Mouse (Mus musculus): Measurements from ENCODE around the gene Tbc1d17. TPM values are rescaled to one million over a fixed set of nuclear protein-coding genes. Genes with fewer than 3 reads are reported as not detected.

Tbc1d17 gene
- polyA plus RNA-seq, 1 experiment from 2014 or later = 59.1 TPM

GRCm38 (mm10) chr7:44850146-44850545 is 1.3 kb upstream of the Tbc1d17 start:
- no peak for ATAC-seq
- no peak for TF ChIP-seq CTCF (IDR thresholded peaks at IDR 0.05)
- DNase-seq (ENCODE audit: low read depth, low spot score) = no peak
- H3K27me3 ChIP-seq = no peaks in the 10 kb centered on the region
- in situ Hi-C loops (cut with MboI; ENCODE audit: low pct_unique_long_range_greater_than_20kb) = loop anchor here (25.0 kb wide), 1 partner anchor 862 kb away; the partner anchor contains the start of genes Dbp, Fam83e, Rpl18 and Sphk2
- POLR2A ChIA-PET = interaction anchor here (0.6 to 2.2 kb wide), 4 partner anchors 8 to 108 kb away, joined by 3 to 5 read pairs (median 4); no protein-coding TSS in a partner anchor
- CTCF ChIA-PET = interaction anchor here (1.1 to 1.5 kb wide), 3 partner anchors 10 to 26 kb away, joined by 3 to 4 read pairs (median 3); no protein-coding TSS in a partner anchor

DNA sequence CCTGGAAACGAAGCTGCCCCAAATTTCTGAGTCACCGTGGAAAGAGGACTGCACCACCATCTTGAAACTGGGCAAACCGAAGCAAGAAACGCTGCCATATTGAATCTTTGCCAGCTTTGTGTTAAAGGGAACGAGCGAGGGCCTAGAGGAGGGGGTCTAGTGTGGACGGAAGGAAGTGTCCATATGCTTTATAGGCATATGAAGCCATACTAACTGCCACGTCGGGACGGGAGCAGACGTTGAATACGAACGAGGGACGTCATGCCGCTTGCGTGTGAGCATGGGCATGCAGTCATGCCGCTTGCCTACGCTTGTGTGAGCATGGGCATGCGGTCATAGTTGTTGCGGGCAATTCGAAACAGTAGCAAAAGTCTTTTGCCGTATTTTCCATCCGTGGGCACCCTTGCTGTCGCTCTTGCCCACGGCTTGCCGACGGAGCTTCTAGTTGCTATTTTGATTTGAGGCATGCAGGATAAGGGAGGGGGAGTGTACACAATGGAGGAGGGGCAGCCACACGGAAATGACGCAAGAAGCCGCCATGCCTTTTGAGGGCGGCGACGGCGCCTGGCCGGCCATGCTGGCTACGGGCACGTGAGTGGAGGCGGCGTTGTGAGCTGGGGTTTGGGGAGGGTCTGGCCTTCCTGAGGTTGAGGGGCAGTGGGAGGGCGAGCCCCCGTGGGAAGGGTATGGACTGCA is 685 bp upstream of the Tbc1d17 start:
- POLR2A ChIA-PET = interaction anchor here (0.6 to 2.2 kb wide), 5 partner anchors 8 to 109 kb away, joined by 3 to 5 read pairs (median 3); no protein-coding TSS in a partner anchor
- in situ Hi-C loops (cut with MboI; ENCODE audit: low pct_unique_long_range_greater_than_20kb) = loop anchor here (25.0 kb wide), 1 partner anchor 863 kb away; the partner anchor contains the start of genes Dbp, Fam83e, Rpl18 and Sphk2
- CTCF ChIA-PET = interaction anchor here (1.1 kb wide), 1 partner anchor 25 kb away, joined by 3 read pairs; no protein-coding TSS in a partner anchor
- H3K27me3 ChIP-seq = no peaks in the 10 kb centered on the region
- no peak for TF ChIP-seq CTCF (IDR thresholded peaks at IDR 0.05)
- ATAC-seq = peak; percentile 32
- peak; percentile 69 for DNase-seq (ENCODE audit: low read depth, low spot score)

DNA sequence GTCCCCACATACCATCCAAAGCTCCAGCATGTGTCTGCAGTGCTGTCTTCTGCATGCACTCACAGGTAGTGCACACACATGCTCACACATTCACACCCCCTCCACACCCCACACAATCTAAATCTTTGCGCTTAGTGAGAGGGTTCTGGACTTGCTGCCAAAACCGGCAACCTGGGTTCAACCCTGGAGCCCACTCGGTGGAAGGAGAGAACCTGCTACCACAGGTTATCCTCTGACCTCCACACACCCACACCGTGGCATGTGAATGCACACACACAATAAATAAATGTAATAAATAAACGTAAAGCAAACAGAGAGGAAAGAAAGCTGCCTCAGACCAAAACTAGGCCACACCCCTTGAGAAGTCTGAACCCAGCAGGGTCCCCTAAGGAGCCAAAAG is 1.1 kb downstream of the Tbc1d17 start:
- DNase-seq (ENCODE audit: low read depth, low spot score) (no peak), ATAC-seq (no peak)
- ChIA-PET CTCF (no interaction called here), POLR2A (no interaction called here)
- H3K27me3 ChIP-seq = no peaks in the 10 kb centered on the region
- no peak for TF ChIP-seq CTCF (IDR thresholded peaks at IDR 0.05)
- in situ Hi-C loops (cut with MboI; ENCODE audit: low pct_unique_long_range_greater_than_20kb) = no loop called here

- ChIA-PET POLR2A (no interaction called here), CTCF (no interaction called here)
- no peak for TF ChIP-seq CTCF (IDR thresholded peaks at IDR 0.05)
- ATAC-seq = no peak
- H3K27me3 ChIP-seq = no peaks in the 10 kb centered on the region
- no peak for DNase-seq (ENCODE audit: low read depth, low spot score)
- in situ Hi-C loops (cut with MboI; ENCODE audit: low pct_unique_long_range_greater_than_20kb) = no loop called here
Observed at GRCm38 (mm10) chr7:44846804-44847203, 2.1 kb downstream of the Tbc1d17 start.

DNA sequence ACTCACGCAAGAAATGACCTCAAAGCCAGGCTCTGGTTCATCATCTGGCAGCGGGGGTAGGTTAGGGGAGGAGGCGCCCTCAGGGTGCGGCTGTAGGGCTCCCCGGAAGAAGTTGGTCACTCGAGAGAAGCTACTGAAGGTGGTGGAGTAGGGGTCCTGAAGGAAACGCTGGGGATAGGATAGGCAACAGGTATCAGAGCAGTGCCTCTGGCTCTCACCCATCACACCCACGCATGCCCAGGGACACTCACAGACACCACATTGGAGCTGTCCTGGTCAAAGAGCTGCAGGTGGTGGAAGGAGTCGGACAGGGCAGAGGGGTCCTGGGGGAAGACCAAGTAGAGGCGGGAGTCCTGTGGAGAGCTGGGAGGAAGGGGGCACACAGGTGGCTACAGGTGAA is 3.9 kb downstream of the Tbc1d17 start:
- ChIA-PET CTCF (interaction anchor here (1.8 kb wide), 1 partner anchor 21 kb away, joined by 6 read pairs; no protein-coding TSS in a partner anchor), POLR2A (no interaction called here)
- in situ Hi-C loops (cut with MboI; ENCODE audit: low pct_unique_long_range_greater_than_20kb) = no loop called here

GRCm38 (mm10) chr7:44841825-44842463 is 6.9 kb downstream of the Tbc1d17 start:
- TF ChIP-seq CTCF (IDR thresholded peaks at IDR 0.05) = no peak
- ChIA-PET CTCF (interaction anchor here (1.6 kb wide), 1 partner anchor 24 kb away, joined by 4 read pairs; no protein-coding TSS in a partner anchor), POLR2A (interaction anchor here (1.0 kb wide), 1 partner anchor 15 kb away, joined by 3 read pairs; no protein-coding TSS in a partner anchor)
- DNase-seq (ENCODE audit: low read depth, low spot score) = no peak
- ATAC-seq = peak; percentile 18
- in situ Hi-C loops (cut with MboI; ENCODE audit: low pct_unique_long_range_greater_than_20kb) = no loop called here
- no peaks in the 10 kb centered on the region for H3K27me3 ChIP-seq

More for the DNA sequence above, 3.9 kb downstream of the Tbc1d17 start:
- H3K27me3 ChIP-seq = no peaks in the 10 kb centered on the region
- no peak for ATAC-seq
- no peak for DNase-seq (ENCODE audit: low read depth, low spot score)
- TF ChIP-seq CTCF (IDR thresholded peaks at IDR 0.05) = no peak

DNA sequence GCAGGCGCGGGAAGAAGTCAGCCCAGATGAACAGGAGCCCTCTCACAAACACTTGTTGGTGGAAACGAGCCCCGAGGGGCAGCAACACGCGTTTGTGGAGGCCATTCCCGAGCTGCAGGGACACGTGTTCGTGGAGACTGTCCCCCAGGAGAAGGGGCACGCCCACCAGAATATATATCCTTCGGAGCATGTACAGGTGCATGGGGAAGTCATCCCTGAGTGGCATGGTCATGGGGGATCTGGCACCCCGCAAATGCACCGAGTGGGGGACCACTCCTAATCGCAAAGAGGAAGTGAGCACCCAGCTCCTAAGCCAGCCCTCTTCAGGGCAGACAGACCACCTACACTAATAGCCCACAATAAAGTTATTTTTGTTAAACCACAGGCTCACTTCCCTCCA is 8.5 kb downstream of the Tbc1d17 start:
- POLR2A ChIA-PET = no interaction called here
- no peaks in the 10 kb centered on the region for H3K27me3 ChIP-seq
- CTCF ChIA-PET = no interaction called here
- DNase-seq (ENCODE audit: low read depth, low spot score) = no peak
- ATAC-seq = no peak
- no peak for TF ChIP-seq CTCF (IDR thresholded peaks at IDR 0.05)
- in situ Hi-C loops (cut with MboI; ENCODE audit: low pct_unique_long_range_greater_than_20kb) = no loop called here

DNA sequence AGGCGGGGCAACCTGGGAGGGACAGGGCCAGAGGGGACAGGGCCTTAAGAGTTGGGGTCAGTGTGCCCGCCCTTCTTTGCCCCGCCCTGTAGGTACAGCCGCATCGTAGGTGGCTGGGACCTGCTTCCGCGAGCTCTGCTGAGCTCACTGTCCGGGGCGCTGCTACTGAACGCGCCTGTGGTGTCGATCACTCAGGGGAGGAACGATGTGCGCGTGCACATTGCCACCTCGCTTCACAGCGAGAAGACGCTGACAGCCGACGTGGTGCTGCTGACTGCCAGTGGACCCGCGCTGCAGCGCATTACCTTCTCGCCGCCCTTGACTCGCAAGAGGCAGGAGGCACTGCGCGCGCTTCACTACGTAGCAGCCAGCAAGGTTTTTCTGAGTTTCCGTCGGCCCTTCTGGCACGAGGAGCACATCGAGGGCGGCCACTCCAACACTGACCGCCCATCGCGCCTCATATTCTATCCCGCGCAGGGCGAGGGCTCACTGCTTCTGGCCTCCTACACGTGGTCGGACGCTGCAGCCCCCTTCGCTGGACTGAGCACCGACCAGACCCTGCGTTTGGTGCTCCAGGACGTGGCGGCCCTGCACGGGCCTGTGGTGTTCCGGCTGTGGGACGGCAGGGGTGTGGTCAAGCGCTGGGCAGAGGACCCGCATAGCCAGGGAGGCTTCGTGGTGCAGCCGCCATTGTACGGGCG is 9.2 kb downstream of the Tbc1d17 start:
- in situ Hi-C loops (cut with MboI; ENCODE audit: low pct_unique_long_range_greater_than_20kb) = no loop called here
- CTCF ChIA-PET = no interaction called here
- no peaks in the 10 kb centered on the region for H3K27me3 ChIP-seq
- no peak for DNase-seq (ENCODE audit: low read depth, low spot score)
- no peak for TF ChIP-seq CTCF (IDR thresholded peaks at IDR 0.05)
- no peak for ATAC-seq
- POLR2A ChIA-PET = interaction anchor here (1.0 to 2.7 kb wide), 2 partner anchors 12 to 57 kb away, joined by 3 to 11 read pairs; no protein-coding TSS in a partner anchor

- DNase-seq (ENCODE audit: low read depth, low spot score) (no peak), ATAC-seq (no peak)
- ChIA-PET CTCF (no interaction called here), POLR2A (interaction anchor here (1.0 to 2.7 kb wide), 2 partner anchors 12 to 57 kb away, joined by 3 to 11 read pairs; no protein-coding TSS in a partner anchor)
- no peak for TF ChIP-seq CTCF (IDR thresholded peaks at IDR 0.05)
- no peaks in the 10 kb centered on the region for H3K27me3 ChIP-seq
- in situ Hi-C loops (cut with MboI; ENCODE audit: low pct_unique_long_range_greater_than_20kb) = no loop called here
Observed at GRCm38 (mm10) chr7:44839171-44839490, 9.7 kb downstream of the Tbc1d17 start.

DNA sequence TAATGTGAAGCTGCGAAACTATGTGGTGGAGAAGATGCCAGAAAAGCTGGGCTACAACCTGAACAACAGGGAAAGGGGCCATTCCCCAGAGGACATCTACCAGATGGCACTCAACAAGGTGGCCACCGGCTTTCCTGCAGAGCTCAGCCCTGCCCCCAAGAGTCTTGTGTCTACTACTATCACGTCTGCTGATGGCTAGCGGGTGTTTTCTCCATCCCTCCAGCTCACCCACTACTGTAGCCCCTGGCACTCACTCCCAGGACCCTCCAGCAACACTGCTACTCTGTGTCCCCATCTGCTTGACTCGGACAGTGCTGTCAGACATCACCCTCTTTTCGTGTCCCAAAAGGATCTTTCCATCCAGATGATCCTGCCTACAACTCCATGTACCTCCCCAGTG is 10.8 kb downstream of the Tbc1d17 start:
- TF ChIP-seq CTCF (IDR thresholded peaks at IDR 0.05) = no peak
- ChIA-PET CTCF (interaction anchor here (2.0 kb wide), 1 partner anchor 14 kb away, joined by 8 read pairs; no protein-coding TSS in a partner anchor), POLR2A (interaction anchor here (2.7 kb wide), 1 partner anchor 11 kb away, joined by 11 read pairs; no protein-coding TSS in a partner anchor)
- in situ Hi-C loops (cut with MboI; ENCODE audit: low pct_unique_long_range_greater_than_20kb) = no loop called here
- H3K27me3 ChIP-seq = no peaks in the 10 kb centered on the region
- no peak for DNase-seq (ENCODE audit: low read depth, low spot score)
- ATAC-seq = no peak
